Mouse (Mus musculus) adrenal gland, postnatal 4 days (tissue): ENCODE measurements at regions not wholly inside any gene's neighbourhood (a gene's known extent, or its start where the extent isn't known, plus 50 kb on each side); places are given as distances from the start of the nearest gene placed in this dataset.

ENCODE experiments used
- DNase-seq, 2 experiments: peaks; one replicate each; pipeline ENCODE4 v3.0.0; 2021 to 2022; ENCODE audit warnings: low spot score in 2 of 2, mixed read lengths in 2 of 2

DNA sequence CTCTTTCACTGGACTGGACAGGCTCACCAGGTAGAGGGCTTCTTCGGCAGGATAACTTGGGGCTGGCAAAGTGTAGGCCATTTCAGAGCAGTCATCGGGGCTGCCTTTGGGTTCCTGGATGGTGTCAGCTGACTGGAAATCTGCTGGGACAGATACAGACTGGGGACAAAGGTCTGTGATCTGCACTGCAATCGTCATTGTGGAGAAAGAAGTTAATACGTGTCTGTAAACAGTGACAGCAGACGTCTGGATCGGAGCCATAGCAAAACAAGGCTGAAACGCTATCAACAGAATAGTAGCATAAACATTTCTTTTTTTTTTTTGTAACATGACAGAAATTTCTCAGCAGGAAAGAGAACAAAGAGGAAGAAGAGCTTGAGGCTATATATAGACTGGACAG lies 171.8 kb upstream of the Fggy start:
- DNase-seq, result no peak

DNA sequence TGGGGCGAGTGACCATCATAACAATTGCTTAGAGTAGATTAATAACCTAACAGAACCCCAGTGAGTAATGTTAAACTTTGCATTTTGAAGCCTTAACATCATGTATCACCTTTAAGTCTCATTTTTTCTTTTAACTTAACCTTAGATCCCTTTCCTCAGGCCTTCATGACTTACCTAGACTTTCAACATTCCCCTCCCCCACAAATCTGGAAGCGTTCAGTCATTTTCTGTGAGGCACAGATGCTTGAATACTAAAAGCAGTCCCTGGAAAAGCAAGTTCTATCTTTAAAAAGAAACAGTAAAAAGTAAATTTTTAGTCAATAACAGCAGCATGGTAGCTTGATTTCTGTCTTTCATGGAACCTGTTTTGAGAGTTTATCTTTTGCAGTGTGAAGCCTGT lies 171.3 kb upstream of the Fggy start:
- no peak for DNase-seq

DNA sequence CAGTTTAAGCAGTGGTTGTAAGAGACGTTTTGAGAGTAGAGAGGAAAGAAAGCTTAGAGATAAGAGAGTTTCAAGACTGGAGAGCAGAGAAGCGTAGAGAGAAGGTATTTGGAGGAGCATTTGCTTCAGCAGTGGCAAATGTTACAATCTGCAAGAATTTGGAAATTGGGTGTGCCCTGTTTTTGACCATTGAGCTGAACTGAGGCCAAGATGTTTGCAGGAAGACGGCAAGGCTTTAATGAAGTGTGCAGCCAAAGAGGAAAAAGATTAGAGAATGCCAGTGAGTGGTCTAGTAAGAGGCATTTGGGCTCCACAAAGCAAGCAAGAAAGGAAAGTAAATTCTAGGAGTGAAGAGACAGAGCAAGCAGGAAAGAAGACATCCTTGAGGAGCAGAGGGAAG lies 168.8 kb upstream of the Fggy start:
- DNase-seq, result no peak

DNA sequence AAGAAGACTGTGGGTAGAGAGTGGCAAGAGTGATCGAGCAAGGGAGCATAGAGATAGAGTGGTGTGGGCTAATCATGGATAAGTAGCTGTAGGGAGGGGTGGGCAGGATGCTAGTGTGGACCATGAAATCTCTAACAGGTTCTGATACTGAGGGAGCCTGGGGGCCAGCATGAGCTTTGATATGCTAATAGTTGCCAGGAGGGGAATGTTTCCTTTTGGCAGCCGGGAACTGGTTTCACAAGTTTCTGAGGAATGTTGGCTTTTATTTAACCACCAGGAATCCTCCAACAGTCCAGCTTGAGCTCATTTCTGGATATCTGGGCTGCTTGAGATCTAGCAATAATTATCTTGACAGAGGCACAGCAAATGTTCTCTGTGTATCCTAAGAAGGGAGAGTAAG lies 167.7 kb upstream of the Fggy start:
- no peak for DNase-seq

DNA sequence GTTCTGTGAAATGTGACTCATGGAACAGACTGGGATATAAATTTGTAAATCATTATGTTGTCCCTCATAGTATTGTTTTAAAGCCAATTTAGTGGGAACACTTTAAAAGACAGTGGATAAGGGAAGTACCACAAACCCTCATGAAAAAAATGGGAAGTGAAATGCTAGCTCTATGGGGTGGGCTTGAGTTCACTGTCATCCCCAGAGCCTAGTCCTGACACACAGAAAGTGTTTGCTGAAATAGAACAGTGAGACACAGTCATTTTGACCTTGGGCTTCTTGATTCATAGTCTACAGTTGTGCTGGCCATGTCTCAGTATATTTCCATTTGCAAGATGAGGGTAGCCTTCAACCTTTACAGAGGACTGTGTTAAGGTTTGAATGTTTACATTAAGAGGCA lies 166.8 kb upstream of the Fggy start:
- no peak for DNase-seq

DNA sequence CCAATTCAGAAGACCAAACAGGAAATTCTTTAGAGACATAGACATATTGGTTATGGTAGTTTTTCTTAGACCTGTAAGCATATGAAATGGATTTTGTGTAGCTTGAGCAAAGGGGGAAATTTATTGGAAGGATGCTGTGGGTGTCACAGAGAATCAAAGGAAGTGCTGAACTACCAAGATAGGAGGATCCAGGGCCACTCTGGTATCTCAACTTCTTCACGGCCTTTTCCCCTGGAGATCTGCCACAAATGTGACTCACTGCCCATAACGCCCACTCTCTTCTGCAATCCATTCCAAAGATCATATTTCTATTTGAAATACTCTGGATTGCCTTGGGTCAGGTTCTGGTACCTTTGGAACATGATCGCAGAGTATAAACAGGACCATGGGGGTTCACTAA lies 161.6 kb upstream of the Fggy start:
- DNase-seq, result no peak

DNA sequence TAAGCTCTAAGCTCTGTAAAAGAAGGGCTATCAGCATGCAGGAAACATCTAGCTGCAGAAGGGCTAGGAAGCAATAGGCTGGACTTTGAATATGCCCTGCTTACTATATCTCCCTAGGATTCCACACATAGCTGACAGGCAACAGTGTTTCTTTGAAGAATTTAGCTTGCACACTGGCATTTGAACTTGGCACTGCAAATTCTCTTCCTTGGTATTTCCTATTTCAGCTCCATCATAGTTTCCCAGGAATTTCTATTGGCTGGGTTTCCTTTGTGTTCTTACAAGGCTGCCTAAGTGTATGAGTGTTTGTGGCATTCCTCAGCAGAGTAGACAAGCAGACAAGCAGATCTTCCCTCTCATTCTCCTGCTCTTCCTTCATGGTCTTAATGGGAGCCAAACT lies 159.0 kb upstream of the Fggy start:
- DNase-seq, result no peak

DNA sequence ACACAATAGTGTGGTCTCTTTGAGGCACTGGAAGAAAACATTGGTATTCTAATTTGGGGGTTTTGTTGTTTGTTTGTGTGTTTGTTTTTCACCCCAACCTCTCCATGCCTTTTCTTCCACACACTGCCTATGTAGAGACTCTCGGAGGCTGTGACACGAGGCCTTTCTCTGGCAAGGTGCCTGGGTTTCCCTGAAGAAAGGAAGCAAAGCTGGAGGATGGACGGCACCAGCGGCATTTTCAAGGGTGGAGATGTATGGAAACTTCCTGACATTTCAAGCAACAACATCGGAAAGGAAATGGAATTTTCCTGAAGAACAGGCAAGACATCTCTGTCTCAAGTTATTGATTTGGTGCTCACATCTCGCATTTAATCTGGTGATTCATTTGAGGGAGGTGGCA lies 155.0 kb upstream of the Fggy start:
- no peak for DNase-seq

DNA sequence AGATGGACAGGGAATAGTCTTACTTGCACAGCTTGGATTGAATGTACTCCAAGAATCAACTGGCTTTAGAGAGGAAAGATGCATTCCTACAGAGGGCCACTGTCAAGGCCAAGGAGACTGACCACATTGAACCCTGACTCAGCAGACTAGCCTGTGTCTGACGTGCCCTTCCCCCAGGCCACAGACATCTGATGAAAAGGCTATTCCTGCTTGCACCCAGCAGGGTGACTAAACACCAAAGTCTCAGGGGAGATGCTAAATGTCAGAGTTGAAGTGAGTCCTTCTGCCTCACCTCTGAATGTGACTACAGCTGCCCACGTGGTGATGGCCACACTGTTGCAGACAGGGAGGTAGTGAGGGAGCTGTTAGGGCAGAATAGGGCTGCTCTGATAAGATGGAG lies 140.2 kb upstream of the Fggy start:
- DNase-seq, result no peak

DNA sequence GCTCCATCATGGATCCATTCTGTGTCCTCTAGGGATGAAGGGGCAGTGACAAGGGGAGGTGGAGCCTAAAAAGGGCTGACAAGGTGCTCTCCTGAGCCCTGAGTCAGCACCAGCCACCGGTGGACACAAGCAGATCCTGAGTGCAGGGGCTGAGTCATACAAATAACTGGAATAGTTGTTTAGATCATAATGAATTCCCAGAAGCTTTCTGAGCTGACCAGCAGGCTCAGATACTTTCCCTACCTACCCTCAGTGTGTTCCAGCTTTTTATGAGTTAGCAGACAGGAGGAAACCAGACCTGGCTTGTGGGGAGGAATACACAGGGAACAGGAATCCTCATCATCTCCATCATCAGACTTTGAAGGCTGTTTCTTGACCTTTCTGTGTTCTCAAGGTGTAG lies 130.7 kb upstream of the Fggy start:
- no peak for DNase-seq

DNA sequence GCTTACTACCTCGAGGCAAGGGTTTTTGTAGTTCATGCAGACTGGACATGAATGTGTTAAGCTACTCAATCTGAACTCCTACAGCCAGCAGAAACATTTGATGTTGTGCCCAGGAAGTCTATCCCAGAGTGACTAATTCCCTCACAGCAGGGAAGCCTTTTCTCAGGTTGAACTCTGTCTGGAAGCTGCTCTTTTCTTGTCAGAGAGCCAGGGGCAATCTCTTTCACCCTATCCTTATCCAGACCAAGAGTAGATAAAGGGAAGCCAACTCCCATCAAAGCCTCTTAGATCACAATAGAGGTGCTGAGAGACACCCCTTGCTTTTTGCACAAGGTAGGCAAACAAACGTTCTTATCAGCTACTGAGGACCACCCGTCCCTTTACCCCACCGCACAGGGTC lies 122.8 kb upstream of the Fggy start:
- DNase-seq, result no peak

DNA sequence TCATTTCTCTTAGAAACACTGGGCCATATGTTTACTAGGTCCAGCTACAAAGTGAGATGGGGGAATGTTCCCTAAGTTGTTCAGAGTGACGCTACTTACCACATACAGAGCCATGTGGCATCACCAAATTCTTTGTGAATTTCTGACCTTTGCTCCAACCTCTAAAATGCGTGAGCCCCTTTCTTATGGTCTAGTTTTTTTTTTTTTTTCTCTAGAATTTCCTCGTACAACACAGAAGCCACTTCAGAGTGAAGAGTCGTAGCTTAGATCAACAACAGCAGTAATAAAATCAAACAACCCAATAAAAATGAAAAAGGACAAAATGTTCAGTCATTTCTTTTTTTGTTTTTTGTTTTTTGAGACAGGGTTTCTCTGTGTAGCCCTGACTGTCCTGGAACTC lies 122.2 kb upstream of the Fggy start:
- no peak for DNase-seq

DNA sequence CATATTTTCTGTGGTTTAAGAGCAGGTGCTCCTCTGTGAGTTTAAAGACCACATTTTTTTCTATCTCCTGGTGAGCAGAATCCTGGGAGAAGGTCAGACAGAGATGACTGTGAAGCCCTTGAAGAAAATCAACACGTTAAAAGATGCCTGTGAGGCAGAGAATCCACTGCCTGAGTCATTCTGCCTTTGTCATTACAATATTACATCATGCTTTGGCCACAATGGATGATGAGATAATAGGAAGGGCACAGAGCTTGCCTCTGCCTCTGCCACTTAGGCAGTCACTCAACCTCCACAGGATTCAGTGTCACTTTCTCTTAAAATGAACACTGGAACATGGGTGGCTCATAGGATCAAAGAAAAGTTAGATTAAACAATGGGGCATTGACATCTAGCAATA lies 117.5 kb upstream of the Fggy start:
- DNase-seq, result no peak

DNA sequence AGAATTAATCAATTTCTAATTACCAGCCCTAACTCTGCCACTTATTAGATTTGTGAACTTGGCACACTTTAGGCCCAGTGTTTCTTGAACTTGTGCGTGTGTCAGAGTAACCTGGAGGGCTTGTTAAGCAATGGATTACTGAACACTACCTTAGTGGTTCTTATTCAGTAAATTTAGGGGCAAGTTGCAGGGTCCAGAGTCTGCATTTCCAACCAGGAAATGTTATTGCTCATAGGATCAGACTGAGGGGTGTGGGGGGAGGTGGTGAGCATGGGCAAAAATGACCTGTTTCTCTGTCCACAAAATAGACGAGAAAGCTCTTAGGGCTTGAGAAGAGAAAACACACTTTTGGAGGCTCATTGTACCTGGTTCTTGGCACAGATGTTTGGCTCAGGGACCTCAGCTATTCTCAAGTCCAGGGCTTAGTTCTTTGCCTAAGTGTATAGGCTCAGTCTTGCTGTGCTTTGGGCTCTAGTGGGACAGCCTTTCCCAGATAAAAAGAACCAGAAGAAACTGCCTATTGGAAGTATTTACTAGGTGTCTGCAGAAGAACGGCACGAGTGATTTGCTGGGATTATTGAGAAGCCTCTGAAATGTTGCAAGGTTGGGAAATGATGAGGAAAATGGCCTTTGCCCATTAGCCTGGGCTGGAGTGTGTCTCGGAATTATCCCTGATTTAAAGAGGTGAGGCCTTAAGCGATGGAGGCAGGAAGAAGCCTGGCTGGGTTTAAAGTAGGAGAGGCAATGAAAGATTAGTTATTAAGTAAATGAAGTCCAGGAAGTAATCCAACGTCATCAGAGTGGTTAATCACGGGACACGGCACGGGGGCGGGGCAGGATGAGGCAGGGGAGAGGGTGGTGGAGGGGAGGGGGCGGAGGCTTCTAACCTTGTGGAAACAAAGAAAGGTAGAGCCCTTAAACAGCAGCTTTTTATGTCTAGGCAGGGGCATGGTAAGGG lies 113.2 kb upstream of the Fggy start:
- DNase-seq, result no peak

DNA sequence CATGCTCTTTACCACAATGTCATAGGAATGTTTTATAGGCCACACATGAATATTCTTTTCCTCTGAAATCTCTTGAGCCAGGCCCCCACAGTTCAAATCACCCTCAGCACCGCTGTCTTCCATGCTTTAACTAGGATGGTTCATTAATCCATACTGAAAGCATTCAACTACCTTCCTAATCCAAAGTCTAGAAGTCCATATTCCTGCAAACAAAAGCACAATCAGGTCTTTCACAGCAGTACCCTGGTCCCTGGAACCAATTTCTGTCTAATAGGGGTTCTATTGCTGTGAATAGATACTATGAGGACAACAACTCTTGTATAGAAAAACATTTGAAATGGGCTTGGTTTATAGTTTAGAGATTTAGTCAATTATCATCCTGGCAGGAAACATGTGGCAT lies 107.0 kb upstream of the Fggy start:
- DNase-seq, result no peak

DNA sequence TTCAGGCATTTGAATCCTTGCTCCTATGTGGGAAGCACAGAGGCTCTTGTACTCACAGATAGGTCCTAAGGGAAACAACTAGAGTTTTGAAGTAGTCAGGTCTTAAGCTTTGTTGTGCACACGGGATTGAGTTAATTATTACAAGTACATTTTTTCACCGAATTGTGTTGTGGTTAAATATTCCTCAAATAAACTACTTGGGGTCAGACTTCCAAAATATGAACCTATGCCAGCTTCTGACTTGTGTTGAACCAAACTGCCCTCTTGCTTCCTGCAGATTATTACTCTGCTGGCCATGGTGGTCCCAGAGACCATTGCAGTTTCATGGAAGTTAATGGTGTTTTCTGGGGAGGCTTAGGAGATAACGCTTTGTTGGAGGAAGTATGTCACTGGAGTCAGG lies 105.5 kb upstream of the Fggy start:
- DNase-seq, result no peak

DNA sequence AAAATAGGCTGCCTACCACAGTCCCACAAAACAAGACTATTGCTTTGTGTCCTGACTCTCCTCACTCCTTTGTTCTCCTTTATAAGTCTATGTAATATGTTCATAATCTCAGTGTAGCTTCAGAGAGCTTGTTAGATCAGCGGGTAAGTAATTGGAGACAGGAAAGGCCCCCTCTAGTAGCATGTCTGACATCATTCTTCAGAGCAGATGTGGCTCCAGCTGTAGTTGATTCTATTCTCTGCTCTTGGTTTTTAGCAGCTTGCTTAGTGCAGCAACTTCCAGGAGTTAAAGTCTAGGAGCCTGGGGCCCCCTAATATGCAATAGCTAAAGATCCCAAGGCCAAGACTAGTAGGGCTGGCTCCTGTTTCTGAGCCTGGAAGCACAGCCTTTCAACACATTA lies 101.0 kb upstream of the Fggy start:
- DNase-seq, result no peak

DNA sequence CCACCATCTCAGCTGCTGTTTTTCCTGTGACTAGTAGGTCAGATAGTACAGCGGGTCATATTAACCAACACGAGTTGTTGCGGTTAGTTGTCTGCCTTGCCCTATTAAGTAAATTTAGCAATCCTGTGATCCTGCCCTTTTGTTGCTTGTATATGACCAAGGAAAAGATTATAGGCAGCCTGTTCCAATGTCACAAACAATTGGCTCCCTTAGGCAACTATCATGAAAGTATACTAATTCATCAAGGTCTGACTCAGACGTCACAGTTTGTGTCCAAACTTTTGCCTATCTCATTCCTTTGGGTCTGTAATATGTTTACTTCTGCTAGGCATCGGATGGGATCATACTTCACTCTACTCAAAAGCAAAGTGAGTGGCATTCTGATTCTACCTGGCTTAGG lies 100.4 kb upstream of the Fggy start:
- no peak for DNase-seq

DNA sequence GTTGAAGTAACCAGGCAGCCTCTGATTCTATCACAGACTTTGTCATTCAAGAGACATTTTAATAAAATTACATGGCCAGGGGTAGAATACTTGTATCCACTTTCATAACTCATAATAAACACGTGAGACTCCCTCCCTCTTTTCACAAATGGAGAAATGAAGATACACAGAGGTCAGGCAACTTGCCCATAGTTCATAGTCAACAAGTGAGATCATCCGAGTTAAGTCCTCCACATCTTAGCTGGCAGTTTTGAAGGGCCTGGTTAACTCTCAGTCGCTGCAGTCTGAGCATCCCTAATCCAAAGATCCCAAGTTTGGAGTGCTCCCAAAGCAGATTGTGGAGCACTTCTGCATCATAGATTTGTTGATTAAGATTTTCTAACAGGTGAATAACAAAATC lies 94.8 kb upstream of the Fggy start:
- no peak for DNase-seq

DNA sequence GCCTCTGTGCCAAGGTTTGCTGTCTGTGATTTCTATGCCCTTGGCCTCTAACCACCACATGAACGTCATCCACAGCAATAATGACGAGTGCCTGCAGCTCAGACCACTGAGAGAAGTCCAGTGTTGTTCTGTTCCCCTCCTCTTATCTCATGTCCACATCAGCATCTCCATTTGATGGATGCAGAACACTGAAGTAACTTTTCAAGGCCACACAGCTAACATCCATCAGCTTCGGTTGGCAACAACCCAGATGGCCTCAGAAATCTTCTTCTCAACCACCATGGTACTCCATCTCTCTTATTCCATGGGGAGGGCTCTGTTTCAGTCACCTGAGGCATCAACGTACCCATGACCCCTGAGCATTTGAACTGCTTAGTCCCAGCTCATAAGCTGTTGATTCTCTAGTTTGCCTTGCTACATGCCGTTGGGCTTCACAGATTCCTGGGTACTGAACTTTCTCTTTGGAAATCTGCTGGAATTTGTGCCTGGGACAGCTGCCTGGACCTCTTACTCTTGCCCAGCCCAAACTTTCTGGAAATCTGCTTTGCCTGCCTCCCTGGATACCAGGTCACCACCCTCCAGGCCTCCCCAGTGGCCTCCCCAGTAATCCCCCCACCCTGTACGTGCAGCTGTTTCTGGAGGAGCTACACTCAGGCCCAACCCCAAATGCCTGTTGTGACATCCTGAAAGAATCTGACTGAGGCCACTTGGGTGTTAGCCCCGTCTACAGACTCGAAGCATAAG lies 94.1 kb upstream of the Fggy start:
- DNase-seq, result no peak

DNA sequence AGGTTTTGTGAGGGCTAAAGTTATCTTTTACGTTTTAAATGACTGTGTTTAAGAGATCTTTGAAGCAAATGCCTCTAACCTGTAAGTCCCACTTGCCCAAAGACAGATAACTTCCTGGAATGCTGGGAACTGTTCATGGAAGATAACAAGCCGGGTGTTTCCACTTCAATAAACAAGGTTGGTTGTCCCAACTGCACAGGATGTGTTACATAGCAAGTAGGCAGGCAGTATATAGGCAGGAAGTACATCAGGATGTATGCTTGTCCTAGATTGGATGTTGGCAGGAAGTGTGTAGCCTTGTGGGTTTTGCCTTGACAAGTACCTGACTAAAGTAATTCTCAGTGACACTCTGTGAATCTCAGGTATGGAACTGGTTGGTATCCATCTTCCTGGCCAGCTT lies 90.7 kb upstream of the Fggy start:
- DNase-seq, result no peak

DNA sequence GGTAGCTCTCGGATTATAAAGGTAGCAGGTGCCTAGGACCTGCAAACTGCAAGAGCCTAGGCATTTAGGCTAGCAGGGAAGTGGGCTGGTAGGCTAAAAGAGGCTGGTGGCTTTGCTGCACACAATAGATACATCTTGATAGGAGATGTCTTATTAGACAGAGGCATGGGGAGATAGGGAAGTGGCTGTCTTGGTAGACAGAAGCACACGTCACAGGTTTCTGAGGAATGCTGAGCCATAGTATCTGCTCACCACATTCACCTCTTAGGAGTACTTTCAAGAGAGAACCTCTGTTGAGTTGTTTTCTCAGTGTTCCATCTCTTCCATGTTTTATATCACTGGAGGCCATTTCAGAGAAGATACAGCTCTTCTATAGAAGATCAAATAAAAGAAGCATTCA lies 89.8 kb upstream of the Fggy start:
- DNase-seq, result no peak
